Mouse (Mus musculus) embryonic facial prominence, embryonic 15.5 days (tissue): ENCODE results near the gene Ptpra. TPM values are rescaled to one million over a fixed set of nuclear protein-coding genes. Genes with fewer than 3 reads are reported as not detected.

Experiments
- ATAC-seq: fragments of 200-750 bp; cut with Nextera tagmentation; 2 replicates; pipeline ENCODE4 v1.8.0; 2017; ENCODE audit warnings: low read depth, moderate TSS enrichment; ENCODE audit not compliant: insufficient number of reproducible peaks, low FRiP score, low TSS enrichment
- H3K27ac ChIP-seq: fragments of 300-500 bp; sonication (generic); replicated peaks from 2 replicates; pipeline ENCODE4 v1.5.1; 2015; ENCODE audit warnings: mild to moderate bottlenecking, inconsistent platforms
- H3K27me3 ChIP-seq: fragments of 300-500 bp; sonication (generic); 2 replicates; pipeline ENCODE4 v1.6.1; 2015; ENCODE audit warnings: inconsistent platforms
- H3K36me3 ChIP-seq: fragments of 300-500 bp; sonication (generic); 2 replicates; pipeline ENCODE4 v1.6.1; 2015; ENCODE audit warnings: mild to moderate bottlenecking, inconsistent platforms
- H3K4me1 ChIP-seq: fragments of 300-500 bp; sonication (generic); 2 replicates; pipeline ENCODE4 v1.6.1; 2015; ENCODE audit warnings: inconsistent platforms
- H3K4me2 ChIP-seq: fragments of 300-500 bp; sonication (generic); replicated peaks from 2 replicates; pipeline ENCODE4 v1.6.1; 2015; ENCODE audit warnings: mild to moderate bottlenecking, inconsistent platforms
- H3K4me3 ChIP-seq: fragments of 300-500 bp; sonication (generic); replicated peaks from 2 replicates; pipeline ENCODE4 v1.5.1; 2015; ENCODE audit warnings: mild to moderate bottlenecking, inconsistent platforms
- H3K9ac ChIP-seq: fragments of 300-500 bp; sonication (generic); 2 replicates; pipeline ENCODE4 v1.6.1; 2015; ENCODE audit warnings: inconsistent platforms
- H3K9me3 ChIP-seq: fragments of 300-500 bp; sonication (generic); replicated peaks from 2 replicates; pipeline ENCODE4 v1.6.1; 2016; ENCODE audit warnings: inconsistent platforms
- WGBS: fragments of 180-500 bp; shearing (Covaris S2); methylation state at CpG from one replicate; pipeline ENCODE4 v1.1.7; 2015; 5-methylcytosine and 5-hydroxymethylcytosine counted together
- microRNA-seq: library from miRNA; unstranded; fragments of <30 nt; microRNA quantifications from one replicate; pipeline ENCODE4, GENCODE M21; 2016; ENCODE audit warnings: borderline number of aligned reads
- polyA plus RNA-seq: library from polyadenylated mRNA; unstranded; fragments of >200 nt; fragmentation: Nextera tagmentation; extraction: Ambion mirVana; gene quantifications from 2 replicates; pipeline ENCODE4 v1.2.1, GENCODE M21; 2015

Ptpra gene
- polyA plus RNA-seq, 1 experiment from 2014 or later: 108 TPM

GRCm38 (mm10) chr2:130597601-130598010, 147.5 kb downstream of the Ptpra start:
- H3K27ac ChIP-seq: no peak overlapping the region
- no peaks in the 10 kb centered on the region for H3K4me1 ChIP-seq
- H3K36me3 ChIP-seq: peaks cover 82% of the 10 kb centered on the region
- ATAC-seq: no peak
- H3K27me3 ChIP-seq: no peaks in the 10 kb centered on the region
- 15% methylated on average over 1 of the region's 1 CpGs for WGBS
- no peak overlapping the region for H3K4me3 ChIP-seq
- no peak overlapping the region for H3K9ac ChIP-seq
- no peaks in the 10 kb centered on the region for H3K9me3 ChIP-seq
- no peak overlapping the region for H3K4me2 ChIP-seq

- Histone ChIP-seq H3K9me3 (no peaks in the 10 kb centered on the region), H3K4me3 (no peak overlapping the region), H3K9ac (no peak overlapping the region), H3K27me3 (no peaks in the 10 kb centered on the region), H3K4me2 (no peak overlapping the region), H3K36me3 (peaks cover 85% of the 10 kb centered on the region), H3K27ac (no peak overlapping the region), H3K4me1 (no peaks in the 10 kb centered on the region)
- WGBS: 76% methylated on average over 3 of the region's 3 CpGs
- ATAC-seq: no peak
Observed at GRCm38 (mm10) chr2:130598399-130598798, 148.3 kb downstream of the Ptpra start.

GRCm38 (mm10) chr2:130602195-130602594, 152.1 kb downstream of the Ptpra start:
- no peaks in the 10 kb centered on the region for H3K9me3 ChIP-seq
- H3K4me3 ChIP-seq: no peak overlapping the region
- peaks cover 62% of the 10 kb centered on the region for H3K36me3 ChIP-seq
- no peak overlapping the region for H3K4me2 ChIP-seq
- H3K27ac ChIP-seq: no peak overlapping the region
- no peak overlapping the region for H3K9ac ChIP-seq
- 92% methylated on average over 4 of the region's 4 CpGs for WGBS
- no peak for ATAC-seq
- no peaks in the 10 kb centered on the region for H3K4me1 ChIP-seq
- H3K27me3 ChIP-seq: no peaks in the 10 kb centered on the region

Small RNA genes lying within 50 kb of the gene (microRNA-seq; reads per million reads assigned to microRNA genes)
- gene Gm23876: not detected

Other genes starting within 250 kb of the Ptpra start
- gene Nop56, start 175.8 kb upstream of the Ptpra start, polyA plus RNA-seq: 246 and 259 TPM in 2 replicates
- gene Idh3b, start 165.7 kb upstream of the Ptpra start, polyA plus RNA-seq: 160 and 168 TPM in 2 replicates
- gene Ebf4, start 155.1 kb upstream of the Ptpra start, polyA plus RNA-seq: 6.2 and 6.9 TPM in 2 replicates
- gene Cpxm1, start 52.7 kb upstream of the Ptpra start, polyA plus RNA-seq: 123 and 141 TPM in 2 replicates
- gene Gm28372, start 45.0 kb upstream of the Ptpra start, polyA plus RNA-seq: not detected in 2 replicates
- gene 1700020A23Rik, start 45.0 kb upstream of the Ptpra start, polyA plus RNA-seq: 0.24 TPM in 1 of 2 replicates, not detected in the other
- gene Tmem239, start 43.8 kb upstream of the Ptpra start, polyA plus RNA-seq: not detected in 2 replicates
- 84.4 and 103 TPM in 2 replicates for gene Vps16, start 25.9 kb upstream of the Ptpra start, polyA plus RNA-seq
- gene Pced1a, start 25.6 kb upstream of the Ptpra start, polyA plus RNA-seq: 19.5 and 20.0 TPM in 2 replicates
- gene Mrps26, start 113.5 kb downstream of the Ptpra start, polyA plus RNA-seq: 98.9 and 102 TPM in 2 replicates
- not detected in 2 replicates for gene Oxt, start 125.9 kb downstream of the Ptpra start, polyA plus RNA-seq
- 0.53 TPM in 1 of 2 replicates, not detected in the other for gene Avp, start 132.3 kb downstream of the Ptpra start, polyA plus RNA-seq
- gene Fastkd5, start 179.7 kb downstream of the Ptpra start, polyA plus RNA-seq: 12.5 and 13.4 TPM in 2 replicates
- 11.8 TPM in 2 replicates for gene Ubox5, start 179.8 kb downstream of the Ptpra start, polyA plus RNA-seq
- gene Lzts3, start 192.5 kb downstream of the Ptpra start, polyA plus RNA-seq: 6.1 and 6.7 TPM in 2 replicates
- 76.8 and 77.8 TPM in 2 replicates for gene Ddrgk1, start 214.4 kb downstream of the Ptpra start, polyA plus RNA-seq
- gene Itpa, start 217.3 kb downstream of the Ptpra start, polyA plus RNA-seq: 96.6 and 101 TPM in 2 replicates
- gene Slc4a11, start 247.2 kb downstream of the Ptpra start, polyA plus RNA-seq: 4.7 and 5.4 TPM in 2 replicates